Mouse (Mus musculus) kidney, postnatal 0 days (tissue): ENCODE results near the gene Nosip. TPM values are rescaled to one million over a fixed set of nuclear protein-coding genes. Genes with fewer than 3 reads are reported as not detected.

Experiments used
- ATAC-seq: fragments of 200-750 bp; cut with Nextera tagmentation; replicated peaks from 2 replicates; pipeline ENCODE4 v1.8.0; 2017; ENCODE audit warnings: low read depth, moderate number of reproducible peaks, moderate TSS enrichment, moderate library complexity; ENCODE audit not compliant: low FRiP score
- DNase-seq: peaks from one replicate; pipeline ENCODE4 v3.0.0-alpha.2; 2016; ENCODE audit warnings: low spot score
- H3K27ac ChIP-seq: fragments of 300-500 bp; sonication (generic); 2 replicates; pipeline ENCODE4 v1.5.1; 2014; ENCODE audit warnings: mild to moderate bottlenecking
- H3K27me3 ChIP-seq: fragments of 300-500 bp; sonication (generic); 2 replicates; pipeline ENCODE4 v1.6.1; 2014; ENCODE audit warnings: low read length, mixed read lengths; ENCODE audit not compliant: insufficient read depth
- H3K36me3 ChIP-seq: fragments of 300-500 bp; sonication (generic); 2 replicates; pipeline ENCODE4 v1.6.1; 2014; ENCODE audit warnings: low read length, mixed read lengths; ENCODE audit not compliant: insufficient read depth
- H3K4me1 ChIP-seq: fragments of 300-500 bp; sonication (generic); replicated peaks from 2 replicates; pipeline ENCODE4 v1.6.1; 2014; ENCODE audit warnings: antibody characterized with exemption, low read length, mixed read lengths; ENCODE audit not compliant: insufficient read depth
- H3K4me2 ChIP-seq: fragments of 300-500 bp; sonication (generic); 2 replicates; pipeline ENCODE4 v1.6.1; 2014; ENCODE audit warnings: mild to moderate bottlenecking, low read length, moderate library complexity, mixed read lengths
- H3K4me3 ChIP-seq: fragments of 300-500 bp; sonication (generic); replicated peaks from 2 replicates; pipeline ENCODE4 v1.5.1; 2014; ENCODE audit warnings: low read depth, low read length
- H3K9ac ChIP-seq: fragments of 300-500 bp; sonication (generic); 2 replicates; pipeline ENCODE4 v1.6.1; 2014; ENCODE audit warnings: low read depth, low read length
- H3K9me3 ChIP-seq: fragments of 300-500 bp; sonication (generic); replicated peaks from 2 replicates; pipeline ENCODE4 v1.6.1; 2016; ENCODE audit warnings: low read length, inconsistent platforms, mixed read lengths
- CTCF ChIP-seq: IDR thresholded peaks from 2 replicates; pipeline ENCODE4 v1.5.1; 2016; ENCODE audit warnings: antibody characterized with exemption, low read depth, mild to moderate bottlenecking, moderate library complexity
- WGBS: fragments of 180-500 bp; shearing (Covaris S2); extraction: QIAGEN DNeasy Blood & Tissue Kit; methylation state at CpG from one replicate; pipeline ENCODE4 v1.1.7; 2014; 5-methylcytosine and 5-hydroxymethylcytosine counted together
- polyA plus RNA-seq: library from polyadenylated mRNA; unstranded; fragments of >200 nt; fragmentation: Nextera tagmentation; extraction: Ambion mirVana; gene quantifications from 2 replicates; pipeline ENCODE4 v1.2.1, GENCODE M21; 2015

The Nosip gene
- polyA plus RNA-seq, 1 experiment from 2014 or later: 65.0 TPM

- H3K4me2 ChIP-seq: peak overlapping the region; percentile 95
- no peaks in the 10 kb centered on the region for H3K27me3 ChIP-seq
- 0 out of 2 replicates have a peak, but pooled peaks cover 10% of the 10 kb centered on the region for H3K4me1 ChIP-seq
- peaks cover 15% of the 10 kb centered on the region for H3K36me3 ChIP-seq
- H3K9me3 ChIP-seq: no peaks in the 10 kb centered on the region
- peak overlapping the region; percentile 69 for H3K4me3 ChIP-seq
- ATAC-seq: peak; percentile 26
- peak; percentile 87 for DNase-seq
- H3K27ac ChIP-seq: peak overlapping the region; percentile 98
- WGBS: 0% methylated on average over 38 of the region's 59 CpGs
- peak overlapping the region; percentile 90 for H3K9ac ChIP-seq
- no peak for TF ChIP-seq CTCF
Measured at GRCm38 (mm10) chr7:45053117-45053930, 8.9 kb upstream of the Nosip start.

DNA sequence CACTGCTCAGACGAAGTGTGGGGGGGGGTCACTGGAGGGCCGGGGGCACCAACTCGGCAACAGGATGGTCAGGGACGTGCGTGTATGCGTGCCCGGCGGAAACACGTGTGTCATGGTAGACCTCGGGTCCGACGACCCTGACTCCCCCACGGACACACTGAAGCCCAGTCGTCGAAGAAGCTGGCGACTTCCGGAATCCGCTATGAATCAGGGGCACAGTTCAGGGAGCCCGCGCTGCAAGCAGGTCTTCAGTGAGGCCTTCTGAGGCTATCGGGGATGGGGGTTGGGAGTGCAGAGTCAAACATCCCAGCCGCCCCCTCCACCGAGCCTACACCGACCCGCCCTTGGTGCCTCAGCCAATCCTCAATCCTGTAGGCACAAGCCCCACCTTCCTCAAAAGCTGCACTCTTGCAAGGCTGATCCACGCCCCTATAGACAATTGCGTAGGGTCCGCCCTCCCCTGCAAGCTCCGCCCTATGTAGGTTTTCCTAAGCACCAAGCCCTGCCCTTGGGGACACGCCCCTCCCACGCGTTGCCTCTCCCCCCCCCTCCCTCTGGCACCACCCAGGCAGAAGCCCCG, 8.2 kb upstream of the Nosip start:
- ATAC-seq: peak; percentile 95
- WGBS: under 1% methylated on average over 33 of the region's 33 CpGs
- peak; percentile 99 for DNase-seq

DNA sequence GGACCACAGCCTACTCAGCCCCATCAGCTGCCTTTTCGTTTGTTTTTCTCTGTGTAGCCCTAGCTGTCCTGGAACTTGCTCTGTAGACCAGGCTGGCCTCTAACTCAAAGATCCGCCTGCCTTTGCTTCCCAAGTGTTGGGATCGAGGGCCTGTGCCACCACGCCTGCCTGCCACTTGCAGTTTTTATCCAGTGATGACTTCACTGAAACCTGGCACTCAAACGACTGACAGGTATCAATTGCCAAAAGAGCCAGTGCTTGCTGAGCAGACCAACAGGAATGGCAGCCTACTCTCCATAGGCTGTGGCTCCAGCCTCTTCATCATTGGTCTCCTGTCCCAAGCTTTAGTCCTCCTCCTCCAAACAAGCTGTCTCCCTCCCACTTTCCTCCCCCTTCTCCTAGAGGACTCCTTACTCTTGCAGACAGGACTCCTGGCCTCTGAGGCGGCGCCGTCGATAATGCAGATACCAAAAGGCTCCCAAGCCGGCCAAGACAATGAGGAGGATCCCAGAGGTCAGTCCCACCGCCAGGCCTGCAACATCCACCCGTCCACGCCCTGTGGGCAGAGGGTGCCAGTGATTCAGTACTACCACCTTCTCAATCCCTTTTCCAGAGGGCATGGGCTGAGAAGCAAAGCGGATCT, 5.8 kb upstream of the Nosip start:
- H3K4me2 ChIP-seq: no peak overlapping the region
- TF ChIP-seq CTCF: no peak
- no peaks in the 10 kb centered on the region for H3K9me3 ChIP-seq
- H3K9ac ChIP-seq: no peak overlapping the region
- DNase-seq (no peak), ATAC-seq (no peak)
- no peaks in the 10 kb centered on the region for H3K27me3 ChIP-seq
- peaks cover 13% of the 10 kb centered on the region; the same call in 1 of the 2 replicates for H3K4me1 ChIP-seq
- H3K4me3 ChIP-seq: no peak overlapping the region
- no peak overlapping the region for H3K27ac ChIP-seq
- WGBS: 68% methylated on average over 14 of the region's 14 CpGs
- H3K36me3 ChIP-seq: no peaks in the 10 kb centered on the region

More for the DNA sequence above, 8.2 kb upstream of the Nosip start:
- peak overlapping the region; percentile 90 for H3K9ac ChIP-seq
- H3K9me3 ChIP-seq: no peaks in the 10 kb centered on the region
- H3K27ac ChIP-seq: peak overlapping the region; percentile 98
- H3K4me3 ChIP-seq: peak overlapping the region; percentile 69
- H3K36me3 ChIP-seq: peaks cover 9% of the 10 kb centered on the region
- H3K4me2 ChIP-seq: peak overlapping the region; percentile 95
- H3K27me3 ChIP-seq: no peaks in the 10 kb centered on the region
- H3K4me1 ChIP-seq: 0 out of 2 replicates have a peak, but pooled peaks cover 10% of the 10 kb centered on the region
- TF ChIP-seq CTCF: no peak

DNA sequence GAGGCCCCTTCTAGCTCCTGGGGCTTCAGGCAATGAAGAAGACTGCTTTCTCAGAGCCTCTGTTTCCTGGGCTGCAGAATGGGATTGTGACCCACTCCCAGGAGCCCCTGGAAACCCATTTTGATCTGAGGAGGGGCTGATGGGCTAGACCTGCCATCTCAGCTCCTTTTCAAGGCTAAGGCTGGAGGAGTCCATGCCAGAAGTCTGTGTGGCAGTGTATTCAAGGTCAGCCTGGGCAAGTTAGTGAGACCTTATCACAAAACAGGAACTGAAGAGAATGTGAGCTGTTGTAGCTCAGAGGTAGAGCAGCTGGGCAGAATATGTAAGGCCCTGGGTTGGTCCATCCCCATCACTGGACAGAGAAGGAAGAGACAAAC, 5.3 kb upstream of the Nosip start:
- H3K36me3 ChIP-seq: no peaks in the 10 kb centered on the region
- H3K9ac ChIP-seq: no peak overlapping the region
- no peaks in the 10 kb centered on the region for H3K27me3 ChIP-seq
- ATAC-seq (no peak), DNase-seq (no peak)
- H3K9me3 ChIP-seq: no peaks in the 10 kb centered on the region
- no peak overlapping the region for H3K27ac ChIP-seq
- H3K4me2 ChIP-seq: no peak overlapping the region
- peaks cover 8% of the 10 kb centered on the region; the same call in 1 of the 2 replicates for H3K4me1 ChIP-seq
- H3K4me3 ChIP-seq: no peak overlapping the region
- no peak for TF ChIP-seq CTCF

DNA sequence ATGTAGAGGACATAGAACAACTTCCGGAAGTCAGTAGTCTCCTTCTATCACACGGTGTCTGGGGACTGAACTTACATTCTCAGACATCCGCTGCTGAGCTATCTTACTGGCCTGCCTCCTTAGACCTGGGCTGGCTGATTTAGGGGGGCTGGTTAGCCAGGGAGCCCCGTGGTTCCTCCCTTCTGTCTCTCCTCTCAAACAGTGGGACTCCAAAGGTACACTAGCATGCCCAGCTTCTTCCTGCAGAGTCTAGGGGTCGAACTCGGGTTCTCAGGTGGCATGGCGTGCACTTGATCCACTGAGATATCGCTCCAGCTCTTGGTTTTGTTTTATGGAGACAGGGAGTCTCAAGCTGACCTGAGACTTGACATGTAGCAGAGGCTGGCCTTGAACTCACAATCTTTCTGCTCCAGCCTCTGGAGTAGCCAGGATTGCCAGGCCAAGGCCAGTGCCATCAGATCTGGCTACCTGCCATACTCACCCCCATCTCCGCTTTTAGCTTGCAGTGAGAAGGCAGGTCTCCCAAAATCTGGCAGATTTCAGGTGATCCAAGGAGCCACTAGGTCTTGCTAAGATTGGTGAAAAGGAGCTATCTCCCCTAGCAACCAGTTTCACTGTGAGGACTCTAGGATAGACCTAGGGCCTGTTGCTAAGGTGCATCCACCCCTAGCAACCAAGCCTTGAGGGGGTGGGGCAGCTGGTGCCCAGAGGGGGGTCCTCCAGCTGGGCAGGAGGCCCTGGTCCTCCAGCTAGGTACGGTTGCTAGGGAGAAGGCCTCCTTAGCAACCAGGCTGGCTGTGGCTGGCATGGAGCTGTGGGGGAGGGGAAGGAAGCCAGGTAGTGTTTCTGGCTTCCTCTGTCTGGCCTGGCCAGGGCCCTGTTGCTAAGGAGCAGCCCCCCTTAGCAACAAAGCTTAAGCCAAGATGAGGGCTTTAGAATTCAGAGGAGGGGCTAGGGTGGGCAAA, 3.3 kb upstream of the Nosip start:
- Histone ChIP-seq H3K4me2 (no peak overlapping the region), H3K9me3 (no peaks in the 10 kb centered on the region), H3K36me3 (no peaks in the 10 kb centered on the region), H3K4me1 (peaks cover 8% of the 10 kb centered on the region; the same call in 1 of the 2 replicates), H3K27ac (no peak overlapping the region), H3K4me3 (no peak overlapping the region), H3K9ac (no peak overlapping the region), H3K27me3 (no peaks in the 10 kb centered on the region)
- no peak for TF ChIP-seq CTCF
- DNase-seq: no peak
- ATAC-seq: no peak
- 84% methylated on average over 10 of the region's 10 CpGs for WGBS
